Mouse (Mus musculus): ENCODE results near the gene Stk38. TPM values are rescaled to one million over a fixed set of nuclear protein-coding genes. Genes with fewer than 3 reads are reported as not detected.

Stk38 gene
- total RNA-seq, 1 experiment = 78.0 TPM

- H3K27ac ChIP-seq (ENCODE audit: insufficient read depth, low read depth, low read length, poor library complexity, severe bottlenecking) = no peak overlapping the region
- H3K4me3 ChIP-seq (ENCODE audit: insufficient read depth in 1 of 2, low read depth in 1 of 2, low read length in 2 of 2, poor library complexity in 1 of 2, severe bottlenecking in 1 of 2) = no peak overlapping the region
- no peaks in the 10 kb centered on the region for H3K9me3 ChIP-seq (ENCODE audit: control insufficient read depth, insufficient read depth, low read depth, low read length)
- no peak for TF ChIP-seq MAFK (IDR thresholded peaks at IDR 0.05; ENCODE audit: insufficient read depth, low read depth, low read length)
- no peak for TF ChIP-seq HCFC1 (IDR thresholded peaks at IDR 0.05; ENCODE audit: borderline replicate concordance, insufficient read depth, low read length)
- TF ChIP-seq ZC3H11A (IDR thresholded peaks at IDR 0.05; ENCODE audit: borderline replicate concordance, low read depth, low read length) = no peak
- no peak for TF ChIP-seq ZNF384 (IDR thresholded peaks at IDR 0.05; ENCODE audit: low read depth, low read length)
- no peak for TF ChIP-seq CHD2 (IDR thresholded peaks at IDR 0.05; ENCODE audit: low read depth, low read length)
- in situ Hi-C loops (cut with MboI; ENCODE audit: low sequenced_read_pairs in 2 of 2, unreplicated experiment in 2 of 2) = no loop called here
- H3K9ac ChIP-seq (ENCODE audit: insufficient read depth, low read depth, low read length, poor library complexity, severe bottlenecking) = no peak overlapping the region
- H3K4me1 ChIP-seq (ENCODE audit: control insufficient read depth in 2 of 2, insufficient read depth in 2 of 2, low read length in 2 of 2, poor library complexity in 1 of 2) = peaks cover 4% of the 10 kb centered on the region in 2 experiments; a peak in 2 of 4 replicates
- H3K36me3 ChIP-seq (ENCODE audit: control insufficient read depth, insufficient read depth, low read length, poor library complexity, severe bottlenecking) = peaks cover 49% of the 10 kb centered on the region
- DNase-seq (ENCODE audit: low read depth, low spot score) = no peak
These were observed 47.2 kb downstream of the Stk38 start for GRCm38 (mm10) chr17:28960597-28960996.

- Histone ChIP-seq H3K4me3 (ENCODE audit: insufficient read depth in 1 of 2, low read depth in 1 of 2, low read length in 2 of 2, poor library complexity in 1 of 2, severe bottlenecking in 1 of 2) (peak overlapping the region in 1 of 2 experiments; percentile 17; a peak in 2 of 4 replicates), H3K9me3 (ENCODE audit: control insufficient read depth, insufficient read depth, low read depth, low read length) (no peaks in the 10 kb centered on the region), H3K4me1 (ENCODE audit: control insufficient read depth in 2 of 2, insufficient read depth in 2 of 2, low read length in 2 of 2, poor library complexity in 1 of 2) (peaks cover 6 to 7% of the 10 kb centered on the region in 2 experiments; a peak in 3 of 4 replicates), H3K27ac (ENCODE audit: insufficient read depth, low read depth, low read length, poor library complexity, severe bottlenecking) (no peak overlapping the region), H3K36me3 (ENCODE audit: control insufficient read depth, insufficient read depth, low read length, poor library complexity, severe bottlenecking) (peaks cover 9% of the 10 kb centered on the region; the same call in 1 of the 2 replicates), H3K9ac (ENCODE audit: insufficient read depth, low read depth, low read length, poor library complexity, severe bottlenecking) (peak overlapping the region; percentile 29)
- no peak for DNase-seq (ENCODE audit: low read depth, low spot score)
- in situ Hi-C loops (cut with MboI; ENCODE audit: low sequenced_read_pairs in 2 of 2, unreplicated experiment in 2 of 2) = no loop called here
- TF ChIP-seq ZC3H11A (IDR thresholded peaks at IDR 0.05; ENCODE audit: borderline replicate concordance, low read depth, low read length) = no peak
- no peak for TF ChIP-seq ZNF384 (IDR thresholded peaks at IDR 0.05; ENCODE audit: low read depth, low read length)
- TF ChIP-seq MAFK (IDR thresholded peaks at IDR 0.05; ENCODE audit: insufficient read depth, low read depth, low read length) = no peak
- TF ChIP-seq CHD2 (IDR thresholded peaks at IDR 0.05; ENCODE audit: low read depth, low read length) = no peak
These were observed 53.4 kb downstream of the Stk38 start for GRCm38 (mm10) chr17:28954416-28954815.

- in situ Hi-C loops (cut with MboI; ENCODE audit: low sequenced_read_pairs in 2 of 2, unreplicated experiment in 2 of 2) = no loop called here
- TF ChIP-seq CHD2 (IDR thresholded peaks at IDR 0.05; ENCODE audit: low read depth, low read length) (no peak), HCFC1 (IDR thresholded peaks at IDR 0.05; ENCODE audit: borderline replicate concordance, insufficient read depth, low read length) (no peak), MAFK (IDR thresholded peaks at IDR 0.05; ENCODE audit: insufficient read depth, low read depth, low read length) (no peak), ZC3H11A (IDR thresholded peaks at IDR 0.05; ENCODE audit: borderline replicate concordance, low read depth, low read length) (no peak), ZNF384 (IDR thresholded peaks at IDR 0.05; ENCODE audit: low read depth, low read length) (no peak)
- Histone ChIP-seq H3K36me3 (ENCODE audit: control insufficient read depth, insufficient read depth, low read length, poor library complexity, severe bottlenecking) (peaks cover 8% of the 10 kb centered on the region; the same call in 1 of the 2 replicates), H3K27ac (ENCODE audit: insufficient read depth, low read depth, low read length, poor library complexity, severe bottlenecking) (no peak overlapping the region), H3K9me3 (ENCODE audit: control insufficient read depth, insufficient read depth, low read depth, low read length) (no peaks in the 10 kb centered on the region), H3K4me3 (ENCODE audit: insufficient read depth in 1 of 2, low read depth in 1 of 2, low read length in 2 of 2, poor library complexity in 1 of 2, severe bottlenecking in 1 of 2) (peak overlapping the region; percentile 76 to 92), H3K9ac (ENCODE audit: insufficient read depth, low read depth, low read length, poor library complexity, severe bottlenecking) (peak overlapping the region; percentile 73), H3K4me1 (ENCODE audit: control insufficient read depth in 2 of 2, insufficient read depth in 2 of 2, low read length in 2 of 2, poor library complexity in 1 of 2) (peaks cover 6 to 7% of the 10 kb centered on the region in 2 experiments; a peak in 3 of 4 replicates)
- DNase-seq (ENCODE audit: low read depth, low spot score) = no peak
These were observed 54.5 kb downstream of the Stk38 start for GRCm38 (mm10) chr17:28953251-28953650.

DNA sequence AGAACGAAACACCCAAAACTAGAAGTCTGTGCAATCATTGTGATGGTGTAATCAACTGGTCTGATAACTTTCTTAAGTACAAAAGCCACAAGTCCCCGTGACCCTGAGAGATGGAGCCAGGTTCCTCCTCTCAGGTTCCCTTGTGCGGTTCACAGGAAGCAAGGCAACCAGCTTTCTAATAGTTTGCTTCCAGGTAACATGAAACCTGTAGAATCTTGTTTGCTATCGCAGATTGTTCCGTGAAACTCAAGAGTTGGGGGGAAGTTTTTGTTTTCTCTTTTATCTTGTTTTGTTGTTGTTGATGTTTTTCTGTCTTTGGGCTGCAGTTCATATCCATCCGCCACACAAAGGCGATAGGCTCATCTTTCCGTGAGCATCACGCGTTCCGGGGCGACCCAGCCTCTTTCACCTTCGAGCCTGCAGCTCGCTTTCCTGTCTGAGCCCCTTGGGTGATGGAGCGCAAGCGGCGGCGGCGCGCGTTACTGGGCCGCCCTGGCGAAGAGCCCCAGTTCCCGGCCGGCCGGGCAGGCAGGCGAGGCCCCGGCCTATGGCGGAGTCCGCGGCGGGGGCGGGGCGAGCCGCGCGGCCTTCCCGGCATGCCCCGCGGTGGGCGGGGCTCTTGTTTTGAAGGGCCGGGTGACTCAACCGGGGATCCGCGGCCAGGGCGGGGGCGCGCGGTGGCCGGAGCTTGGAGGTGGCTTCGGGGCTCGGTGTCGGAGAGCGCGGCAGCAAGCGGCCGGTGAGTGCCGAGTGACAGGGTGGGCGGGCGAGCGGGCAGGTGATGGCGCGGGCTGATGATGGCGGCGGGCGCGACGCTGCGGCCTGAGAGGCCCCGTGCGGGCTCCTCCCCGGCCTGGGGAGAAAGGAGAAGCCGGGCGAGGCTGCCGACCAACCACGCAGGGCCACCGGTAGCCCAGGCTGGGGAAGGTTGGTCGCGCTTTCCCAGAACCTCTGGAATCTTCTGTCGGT is 55.7 kb downstream of the Stk38 start, which contains the start of gene Kctd20:
Gene Kctd20 (plus strand): TSS at position 120 of the 969 bp plus-strand sequence.
- Histone ChIP-seq H3K9ac (ENCODE audit: insufficient read depth, low read depth, low read length, poor library complexity, severe bottlenecking) (peak within 1 kb of the TSS; percentile 94), H3K4me1 (ENCODE audit: control insufficient read depth in 2 of 2, insufficient read depth in 2 of 2, low read length in 2 of 2, poor library complexity in 1 of 2) (peaks cover 6 to 7% of the 10 kb centered on the region in 2 experiments; a peak in 3 of 4 replicates), H3K9me3 (ENCODE audit: control insufficient read depth, insufficient read depth, low read depth, low read length) (no peaks in the 10 kb centered on the region), H3K4me3 (ENCODE audit: insufficient read depth in 1 of 2, low read depth in 1 of 2, low read length in 2 of 2, poor library complexity in 1 of 2, severe bottlenecking in 1 of 2) (peak within 1 kb of the TSS; percentile 76 to 92), H3K36me3 (ENCODE audit: control insufficient read depth, insufficient read depth, low read length, poor library complexity, severe bottlenecking) (peaks cover 2% of the 10 kb centered on the region; the same call in 1 of the 2 replicates), H3K27ac (ENCODE audit: insufficient read depth, low read depth, low read length, poor library complexity, severe bottlenecking) (peak within 1 kb of the TSS; percentile 91)
- TF ChIP-seq ZNF384 (IDR thresholded peaks at IDR 0.05; ENCODE audit: low read depth, low read length) = no peak
- TF ChIP-seq HCFC1 (IDR thresholded peaks at IDR 0.05; ENCODE audit: borderline replicate concordance, insufficient read depth, low read length) = peak; percentile 75; the same call in 1 of the 2 replicates
- DNase-seq (ENCODE audit: low read depth, low spot score) = peak; percentile 72
- in situ Hi-C loops (cut with MboI; ENCODE audit: low sequenced_read_pairs in 2 of 2, unreplicated experiment in 2 of 2) = no loop called here
